Mouse (Mus musculus) brain, embryonic 14.5 days (tissue): ENCODE results near the gene Tbck. TPM values are rescaled to one million over a fixed set of nuclear protein-coding genes. Genes with fewer than 3 reads are reported as not detected.
A peak's percentile ranks its signal among the peaks of the same experiment; 100 is the strongest.

ENCODE experiments used
- DNase-seq: peaks from one replicate; pipeline ENCODE4 v3.0.0-alpha.2; 2011; ENCODE audit warnings: low read depth
- CTCF ChIP-seq: fragments of 200-500 bp; IDR thresholded peaks from 2 replicates; pipeline ENCODE4 v1.5.1; 2012; ENCODE audit warnings: inconsistent platforms, mild to moderate bottlenecking, moderate library complexity, borderline replicate concordance; ENCODE audit not compliant: insufficient read depth, insufficient read length; ENCODE audit errors: extremely low read depth
- POLR2A ChIP-seq: fragments of 200-500 bp; IDR thresholded peaks from 2 replicates; pipeline ENCODE4 v1.6.1; 2012; ENCODE audit warnings: mild to moderate bottlenecking, inconsistent platforms, borderline replicate concordance; ENCODE audit not compliant: poor library complexity, insufficient read depth, insufficient read length, severe bottlenecking; ENCODE audit errors: extremely low read depth
- polyA plus RNA-seq: library from polyadenylated mRNA; depleted of rRNA; stranded (reverse); fragments of >200 nt; gene quantifications from 2 replicates; pipeline ENCODE4 v1.2.3, GENCODE M21; 2012

Gene Tbck
- polyA plus RNA-seq, 1 experiment, result 13.4 TPM

DNA sequence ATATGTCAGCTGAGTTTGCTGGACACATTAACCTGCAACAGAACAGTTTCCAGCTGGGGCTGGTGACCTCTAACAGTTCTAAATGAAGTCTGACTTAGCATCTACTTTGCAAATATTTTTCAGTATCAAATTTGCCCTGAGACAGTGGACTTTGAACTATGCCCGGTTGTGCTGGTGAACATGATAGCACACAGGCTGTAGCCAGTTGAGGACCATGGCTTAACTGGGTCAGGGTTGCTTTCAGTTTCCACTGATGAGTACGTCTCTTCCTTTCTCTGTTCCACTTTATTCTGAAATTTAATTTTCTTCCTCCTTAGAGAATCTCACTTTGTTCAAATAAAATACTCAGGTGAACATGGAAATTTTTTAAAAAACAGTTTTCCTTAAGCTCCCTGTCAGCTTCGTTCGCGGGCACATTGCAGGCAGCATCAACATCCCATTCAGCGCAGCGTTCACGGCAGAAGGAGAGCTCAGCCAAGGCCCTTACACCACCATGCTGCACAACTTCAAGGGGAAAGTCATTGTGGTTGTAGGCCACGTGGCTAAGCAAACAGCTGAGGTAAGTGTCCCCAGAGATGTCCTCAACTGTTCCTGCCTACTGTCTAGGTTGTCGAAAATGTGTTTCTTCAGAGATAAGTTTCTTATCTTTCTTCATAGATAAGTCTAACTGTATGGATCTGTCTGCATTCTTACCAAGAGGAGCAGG is 131.0 kb downstream of the Tbck start:
- TF ChIP-seq POLR2A (no peak), CTCF (no peak)
- DNase-seq, result no peak

DNA sequence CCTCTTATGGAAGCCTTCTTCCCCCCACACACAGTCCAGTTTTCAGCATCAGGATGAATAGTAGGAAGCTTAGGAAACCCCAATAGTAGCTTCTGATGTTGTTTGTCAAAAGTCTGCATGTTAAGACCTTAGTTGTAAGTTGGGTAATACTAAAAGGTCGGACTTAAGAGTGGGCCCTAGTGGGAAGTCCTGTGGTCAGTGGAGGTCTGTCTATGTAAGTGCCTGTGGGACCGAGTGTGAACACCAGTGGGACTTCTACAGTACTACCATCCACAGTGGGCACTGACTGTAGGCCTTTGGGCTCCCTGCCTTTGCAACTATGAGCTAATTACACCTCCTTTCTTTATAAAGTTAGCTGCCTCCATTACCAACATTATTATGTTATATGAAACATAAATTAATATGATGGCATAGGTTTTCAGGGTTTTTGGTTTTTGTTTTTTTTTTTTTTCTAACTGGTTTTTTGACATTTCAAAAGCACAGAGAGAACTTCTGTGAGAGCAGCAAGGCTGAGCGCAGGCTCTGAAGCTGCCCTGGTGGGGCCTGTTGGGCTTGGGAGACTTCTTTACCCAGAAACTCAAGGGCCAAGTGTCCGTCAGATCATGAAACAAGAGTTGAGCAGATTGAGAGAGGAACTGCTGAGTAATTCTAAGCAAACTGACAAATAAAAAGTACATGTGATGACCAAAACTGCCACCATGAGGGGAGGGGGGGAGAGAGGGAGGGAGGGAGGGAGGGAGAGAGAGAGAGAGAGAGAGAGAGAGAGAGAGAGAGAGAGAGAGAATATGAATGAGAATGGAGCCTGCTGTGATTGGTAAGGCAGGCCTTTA is 131.8 kb downstream of the Tbck start:
- no peak for TF ChIP-seq CTCF
- DNase-seq, result no peak

DNA sequence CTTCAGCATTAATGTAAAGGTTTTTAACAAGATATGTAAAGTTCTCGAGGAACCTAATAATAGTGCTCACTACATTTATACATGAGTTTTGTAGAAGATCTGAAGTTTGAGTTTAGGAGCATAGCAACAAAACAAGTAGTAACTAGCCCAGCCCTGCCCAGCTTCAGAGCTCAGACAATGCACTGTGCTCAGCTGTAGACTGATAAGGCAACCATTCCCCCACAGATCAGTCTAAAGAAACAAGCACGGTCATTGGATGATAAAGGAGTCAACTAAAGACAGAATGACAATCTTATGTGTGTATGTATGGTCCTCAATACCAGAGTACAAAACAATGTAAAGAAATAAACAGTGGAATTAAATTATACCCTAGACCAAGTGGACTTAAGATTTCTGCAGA is 135.5 kb downstream of the Tbck start:
- TF ChIP-seq POLR2A (no peak), CTCF (no peak)
- no peak for DNase-seq

DNA sequence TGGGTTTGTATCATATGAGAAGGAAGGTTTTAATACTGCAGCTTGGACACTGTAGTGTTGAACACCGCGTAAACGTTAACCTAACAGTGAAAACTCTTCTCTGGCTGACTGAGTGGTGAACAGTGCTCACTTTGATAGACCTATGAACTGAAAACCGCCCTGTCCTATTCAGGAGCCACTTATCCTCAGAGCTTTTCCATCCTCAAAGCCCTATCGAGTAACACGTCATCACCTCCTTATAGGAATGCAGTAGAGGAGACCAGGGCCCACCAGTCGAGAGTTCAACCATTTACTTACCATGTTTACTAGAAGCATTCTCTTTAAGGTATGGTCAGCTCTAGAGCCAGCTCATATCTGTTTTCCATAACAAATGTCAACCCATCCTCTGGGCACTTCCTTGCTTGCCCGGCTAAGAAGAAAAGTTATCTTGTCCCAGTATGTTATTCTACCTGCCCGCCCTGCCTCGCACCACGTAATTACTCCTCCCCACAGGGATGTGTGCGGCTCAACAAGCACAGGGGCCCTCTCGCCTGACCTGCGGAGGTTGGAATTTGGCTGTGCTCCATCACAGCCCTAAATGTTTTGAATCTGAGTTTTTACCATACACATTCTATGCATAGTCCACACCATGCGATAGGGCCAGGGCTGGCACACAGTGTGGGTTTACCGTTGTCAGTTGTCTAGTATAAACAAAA is 147.4 kb downstream of the Tbck start:
- TF ChIP-seq CTCF (no peak), POLR2A (no peak)
- no peak for DNase-seq

DNA sequence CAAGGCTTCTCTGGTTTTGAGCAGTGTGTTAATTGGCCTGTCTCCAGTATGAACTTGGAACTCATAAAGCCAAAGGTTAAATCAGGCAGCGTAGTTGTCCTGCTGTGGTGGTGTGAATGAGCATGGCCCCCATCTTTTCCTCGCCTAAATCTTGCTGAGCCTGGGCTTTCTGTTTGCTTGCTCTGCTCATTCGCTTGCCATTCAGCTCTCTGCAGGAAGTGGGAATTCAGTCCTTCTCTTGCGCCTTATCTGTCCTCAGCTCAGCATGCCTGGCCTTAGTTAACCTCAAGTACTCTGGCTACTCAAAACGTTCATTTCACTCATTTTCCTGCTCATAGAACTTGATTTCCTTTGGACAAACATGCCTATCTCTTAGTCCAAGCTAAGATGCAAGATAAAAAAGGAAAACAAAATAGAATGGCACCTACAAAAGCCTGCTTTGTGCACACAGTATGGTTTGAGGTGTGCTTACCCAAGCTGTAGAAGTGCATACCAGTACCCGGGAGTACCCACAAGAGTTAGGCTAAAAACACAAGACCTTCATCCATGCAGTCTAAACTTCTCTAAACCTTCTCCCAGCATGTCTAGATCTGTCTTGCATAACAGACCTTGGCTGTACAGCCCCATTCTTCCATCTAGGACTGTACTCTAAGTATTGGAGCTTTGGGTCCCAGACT is 151.3 kb downstream of the Tbck start:
- TF ChIP-seq POLR2A, result no peak
- DNase-seq, result no peak

DNA sequence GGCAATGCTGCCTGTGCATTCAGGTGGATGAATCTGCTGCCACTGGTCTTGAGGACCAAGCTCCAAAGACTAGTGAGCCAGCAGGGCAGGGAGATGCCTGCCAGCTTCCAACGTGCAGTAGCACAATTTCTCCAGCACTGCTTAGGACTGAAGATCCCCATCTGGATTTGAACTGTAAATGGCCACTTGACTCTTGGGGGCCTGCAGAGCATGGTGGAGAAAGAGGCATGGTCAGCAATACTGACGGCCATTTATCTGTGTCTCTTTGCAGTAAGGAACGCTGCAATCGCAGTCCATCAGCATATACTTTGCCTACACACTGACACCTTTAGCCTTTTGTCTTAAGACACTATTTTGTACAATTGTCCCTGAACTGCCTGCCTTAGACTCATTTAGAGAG is 153.2 kb downstream of the Tbck start:
- DNase-seq, result no peak
- no peak for TF ChIP-seq CTCF
- TF ChIP-seq POLR2A, result no peak

DNA sequence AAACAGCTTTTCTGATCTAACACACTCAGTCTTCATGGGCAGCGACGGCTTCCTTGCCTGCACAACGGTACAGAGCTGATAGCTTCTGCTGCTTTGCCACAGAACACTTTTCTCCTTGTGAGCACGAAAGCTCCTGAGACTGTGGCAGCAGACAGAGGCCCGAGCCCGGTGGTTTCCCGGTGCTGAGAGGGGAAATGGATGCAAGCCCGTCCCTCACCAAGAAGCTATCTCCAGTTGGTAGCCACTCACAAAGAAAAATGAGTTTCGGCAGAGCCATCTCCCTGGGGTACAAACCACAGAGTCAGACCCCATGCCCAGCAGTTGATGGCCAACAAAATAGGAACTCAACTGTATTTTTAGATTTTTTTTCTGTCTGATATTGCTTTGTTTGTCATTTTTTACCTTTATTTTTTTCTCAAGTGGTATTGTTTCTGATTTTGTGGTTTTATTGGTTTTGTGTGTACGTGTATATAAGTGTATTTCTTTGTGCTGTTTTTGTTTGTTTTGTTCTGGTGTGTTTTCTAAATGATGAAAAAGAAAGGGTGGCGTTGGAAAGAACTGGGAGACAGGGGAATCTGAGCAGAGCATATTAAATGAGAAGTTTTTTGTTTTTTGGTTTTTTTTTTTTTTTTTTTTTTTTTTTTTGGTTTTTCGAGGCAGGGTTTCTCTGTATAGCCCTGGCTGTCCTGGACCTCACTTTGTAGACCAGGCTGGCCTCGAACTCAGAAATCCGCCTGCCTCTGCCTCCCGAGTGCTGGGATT is 154.9 kb downstream of the Tbck start:
- DNase-seq, result no peak
- TF ChIP-seq CTCF, result no peak
- TF ChIP-seq POLR2A, result no peak

DNA sequence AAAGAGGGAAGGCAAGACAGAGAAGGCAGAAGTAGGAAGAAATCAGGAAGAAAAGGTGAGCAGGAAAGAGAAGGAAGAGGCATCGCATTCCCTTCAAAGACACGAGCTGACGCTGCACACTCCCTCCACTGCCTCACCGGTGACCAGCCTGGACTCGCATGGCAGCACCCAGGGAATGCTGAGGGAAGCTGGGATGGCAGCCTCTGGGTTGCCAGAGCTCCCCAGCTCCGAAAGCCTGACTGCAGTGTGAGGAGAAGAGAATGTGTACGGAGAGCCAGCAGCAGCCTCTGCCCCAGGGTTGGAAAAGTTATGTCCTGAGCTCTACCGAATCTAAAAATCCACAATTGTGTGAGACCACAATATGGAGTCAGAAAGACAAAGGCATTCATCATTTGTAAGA is 155.6 kb downstream of the Tbck start:
- no peak for DNase-seq
- TF ChIP-seq CTCF, result no peak
- no peak for TF ChIP-seq POLR2A

DNA sequence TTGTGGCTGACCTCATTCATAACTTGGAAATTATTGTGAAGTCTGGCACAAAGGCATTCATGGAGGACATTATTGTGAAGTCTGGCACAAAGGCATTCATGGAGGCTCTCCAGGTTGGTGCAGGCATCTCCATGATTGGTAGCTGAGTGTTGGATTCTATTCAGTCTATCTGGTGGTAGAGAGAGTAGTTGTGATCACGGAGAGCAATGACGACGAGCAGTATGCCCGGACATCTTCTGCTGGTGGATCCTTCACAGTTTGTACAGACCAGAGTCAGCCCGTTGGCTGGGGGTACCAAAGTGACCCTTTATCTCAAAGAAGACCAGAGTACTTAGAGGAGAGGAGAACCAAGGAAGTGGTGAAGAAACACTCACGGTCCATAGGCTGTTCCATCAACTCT is 158.7 kb downstream of the Tbck start:
- TF ChIP-seq POLR2A (no peak), CTCF (no peak)

DNA sequence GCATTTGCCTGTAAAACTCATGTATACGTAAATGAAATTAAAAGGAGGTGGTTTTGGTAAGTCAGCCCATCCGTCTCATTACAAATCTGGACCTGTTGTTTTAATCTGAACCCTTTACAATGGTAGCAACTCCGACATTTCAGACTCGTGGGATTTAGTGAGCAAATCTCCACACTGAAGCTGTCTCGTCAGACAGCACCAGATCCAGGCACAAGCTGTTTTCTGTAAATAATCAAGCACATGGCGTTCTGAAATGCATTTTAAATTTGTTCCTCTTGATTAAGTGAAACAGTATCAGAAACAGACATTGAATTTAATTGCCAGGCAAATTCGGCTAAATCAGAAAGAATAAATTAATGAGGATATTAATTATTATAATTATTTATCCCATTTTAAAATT is 165.7 kb downstream of the Tbck start:
- TF ChIP-seq CTCF (no peak), POLR2A (no peak)
- DNase-seq, result no peak

More for the DNA sequence above, 158.7 kb downstream of the Tbck start:
- DNase-seq, result no peak

DNA sequence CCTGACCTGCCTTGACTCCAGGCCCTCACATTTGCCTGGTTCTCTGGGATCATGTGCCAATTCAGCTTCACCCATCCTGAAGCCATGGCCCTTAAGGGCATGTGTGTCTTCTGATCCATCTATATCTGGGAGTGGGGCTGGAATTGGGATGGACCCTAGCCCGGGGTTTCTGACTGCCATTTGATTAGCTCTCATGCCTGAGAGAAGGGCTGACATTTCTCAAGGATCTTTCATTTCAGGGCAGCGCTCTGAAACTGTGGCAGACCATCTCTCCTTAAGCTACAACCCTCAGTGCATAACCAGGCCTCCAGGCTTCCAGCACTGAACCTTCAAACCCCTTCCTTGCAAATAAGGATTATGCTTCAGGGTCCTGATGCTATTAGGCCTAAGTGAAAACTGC is 166.5 kb downstream of the Tbck start:
- no peak for TF ChIP-seq CTCF
- TF ChIP-seq POLR2A, result no peak
- no peak for DNase-seq

DNA sequence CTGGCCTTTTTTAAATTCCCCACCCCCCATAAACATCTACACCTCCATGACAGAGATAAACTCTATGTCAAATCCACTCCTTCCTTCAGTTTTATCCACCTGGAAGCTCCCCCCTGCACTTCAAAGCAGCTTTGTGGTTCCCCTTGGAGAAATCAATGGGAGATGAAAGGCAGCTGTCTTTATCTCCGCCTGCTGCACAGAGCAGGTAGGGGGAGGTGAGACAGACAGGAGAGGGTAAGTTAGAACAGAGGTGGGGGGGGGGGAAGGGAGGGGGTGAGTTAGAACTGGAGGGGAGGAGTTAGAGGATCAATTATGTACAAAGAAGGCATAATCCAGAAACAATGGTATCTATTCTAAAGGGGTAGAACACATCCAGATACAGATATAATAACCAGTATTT is 167.5 kb downstream of the Tbck start:
- peak; percentile 44 for DNase-seq
- TF ChIP-seq POLR2A (no peak), CTCF (no peak)
